Mouse (Mus musculus) CH12.LX (cell line): ENCODE measurements around the gene Tktl1. TPM values are rescaled to one million over a fixed set of nuclear protein-coding genes. Genes with fewer than 3 reads are reported as not detected.
"Not testable (repeated sequence)": the region's sequence is repeated elsewhere in the genome, so short reads cannot be mapped to it uniquely, and the experiment has no call there.

Source experiments
- DNase-seq: peaks from one replicate; pipeline ENCODE4 v3.0.0-alpha.2; 2013; ENCODE audit errors: extremely low read depth
- H3K27ac ChIP-seq: 2 replicates; pipeline ENCODE4 v1.5.1; 2012; ENCODE audit warnings: low read depth, mild to moderate bottlenecking, control low read depth, moderate library complexity; ENCODE audit not compliant: insufficient read depth
- H3K27me3 ChIP-seq: replicated peaks from 2 replicates; pipeline ENCODE3; 2012; ENCODE audit warnings: inconsistent platforms
- H3K36me3 ChIP-seq, 2 experiments: replicated peaks in 1 of 2; 2 replicates each; pipeline versions ENCODE3 to v1.6.1; 2012; ENCODE audit warnings: inconsistent platforms in 1 of 2, low read length in 1 of 2, mild to moderate bottlenecking in 1 of 2, mixed read lengths in 1 of 2, moderate library complexity in 1 of 2; ENCODE audit not compliant: control insufficient read depth in 1 of 2, insufficient read depth in 1 of 2
- H3K4me1 ChIP-seq, 2 experiments: 2 replicates each; pipeline ENCODE4 v1.6.1; 2012; ENCODE audit warnings: inconsistent platforms in 1 of 2, moderate library complexity in 1 of 2; ENCODE audit not compliant: insufficient read depth in 2 of 2, control insufficient read depth in 1 of 2
- H3K4me2 ChIP-seq: 2 replicates; pipeline ENCODE4 v1.6.1; 2012; ENCODE audit warnings: low read depth, mild to moderate bottlenecking, control low read depth; ENCODE audit not compliant: poor library complexity, insufficient read depth, severe bottlenecking
- H3K4me3 ChIP-seq, 3 experiments: fragments of 150-350 bp in 1 of 3; sonication (generic) in 1 of 3; replicated peaks in 1 of 3; 2 replicates each; pipeline versions ENCODE3 to v1.5.1; 2011 to 2012; ENCODE audit warnings: low read depth in 2 of 3, low read length in 2 of 3, mild to moderate bottlenecking in 2 of 3, moderate library complexity in 2 of 3, control low read depth in 1 of 3, improper control_type of control experiment in 1 of 3, inconsistent platforms in 1 of 3, mixed read lengths in 1 of 3; ENCODE audit not compliant: poor library complexity in 1 of 3
- H3K79me2 ChIP-seq: replicated peaks from 2 replicates; pipeline ENCODE4 v1.6.1; 2012; ENCODE audit warnings: mild to moderate bottlenecking, moderate library complexity; ENCODE audit not compliant: control insufficient read depth, poor library complexity, insufficient read depth, severe bottlenecking; ENCODE audit errors: extremely low read depth
- H3K9ac ChIP-seq: 2 replicates; pipeline ENCODE4 v1.6.1; 2012; ENCODE audit warnings: low read depth, mild to moderate bottlenecking, control low read depth, moderate library complexity; ENCODE audit not compliant: insufficient read depth
- H3K9me3 ChIP-seq: replicated peaks from 2 replicates; pipeline ENCODE3; 2012; ENCODE audit warnings: low read length, inconsistent platforms, mixed read lengths
- CHD2 ChIP-seq: IDR thresholded peaks from 2 replicates; pipeline ENCODE4 v1.6.1; 2011; ENCODE audit warnings: low read length, improper control_type of control experiment
- CTCF ChIP-seq, 2 experiments: IDR thresholded peaks in 1 of 2; conservative IDR thresholded peaks in 1 of 2; 2 replicates each; pipeline ENCODE4 v1.5.1; 2011 to 2012; ENCODE audit warnings: low read depth in 2 of 2, low read length in 2 of 2, improper control_type of control experiment in 1 of 2, inconsistent platforms in 1 of 2, mild to moderate bottlenecking in 1 of 2, moderate library complexity in 1 of 2
- KAT2A ChIP-seq: IDR thresholded peaks from 2 replicates; pipeline ENCODE4 v1.6.1; 2012; ENCODE audit warnings: low read length, improper control_type of control experiment, inconsistent platforms; ENCODE audit not compliant: insufficient replicate concordance
- MAZ ChIP-seq: IDR thresholded peaks from 2 replicates; pipeline ENCODE4 v1.6.1; 2012; ENCODE audit warnings: low read depth, mild to moderate bottlenecking, inconsistent platforms, low read length, improper control_type of control experiment, moderate library complexity
- MEF2A ChIP-seq: IDR thresholded peaks from 2 replicates; pipeline ENCODE4 v1.6.1; 2014; ENCODE audit warnings: low read depth, mild to moderate bottlenecking, inconsistent platforms, low read length, improper control_type of control experiment, borderline replicate concordance
- NRF1 ChIP-seq: IDR thresholded peaks from 2 replicates; pipeline ENCODE4 v1.6.1; 2014; ENCODE audit warnings: low read depth, mild to moderate bottlenecking, inconsistent platforms, low read length, improper control_type of control experiment, moderate library complexity
- POLR2AphosphoS2 ChIP-seq: IDR thresholded peaks from 2 replicates; pipeline ENCODE4 v1.6.1; 2011; ENCODE audit warnings: low read depth, low read length, improper control_type of control experiment
- SMC3 ChIP-seq: IDR thresholded peaks from 2 replicates; pipeline ENCODE4 v1.6.1; 2011; ENCODE audit warnings: low read depth, low read length, improper control_type of control experiment
- USF1 ChIP-seq: IDR thresholded peaks from 2 replicates; pipeline ENCODE4 v1.6.1; 2014; ENCODE audit warnings: low read depth, mild to moderate bottlenecking, inconsistent platforms, low read length, improper control_type of control experiment
- USF2 ChIP-seq: conservative IDR thresholded peaks from 2 replicates; pipeline ENCODE4 v1.6.1; 2011; ENCODE audit warnings: low read depth, low read length, improper control_type of control experiment
- dilution Hi-C: fragments of 300-500 bp; cut with MboI; formaldehyde crosslinking; loops from 2 replicates; pipeline ENCODE4 v1.14.3; 2020; ENCODE audit warnings: low sequenced_read_pairs; ENCODE audit not compliant: extremely low pct_unique_long_range_greater_than_20kb, extremely low pct_ligation_motif_present
- in situ Hi-C: fragments of 300-500 bp; cut with MboI; formaldehyde crosslinking; loops from 3 replicates; pipeline ENCODE4 v1.14.3; 2019; ENCODE audit warnings: low sequenced_read_pairs, low pct_ligation_motif_present, low pct_unique_long_range_greater_than_20kb, mixed read lengths
- polyA plus RNA-seq: library from polyadenylated mRNA; unstranded; fragments of >175 nt; gene quantifications from 2 replicates; pipeline ENCODE4 v1.2.1, GENCODE M21; 2012; ENCODE audit warnings: low read depth; ENCODE audit not compliant: insufficient read length
- total RNA-seq, 2 experiments: library from RNA; depleted of rRNA; stranded (reverse); fragments of 300-350 nt in 1 of 2; fragments of >200 nt in 1 of 2; gene quantifications; 2 replicates each; pipeline ENCODE4 v1.2.3; 2012 to 2014

Tktl1 gene
- total and polyA plus RNA-seq, 3 experiments, result not detected

- H3K4me3 ChIP-seq, result no peak overlapping the region
- H3K9ac ChIP-seq, result no peak overlapping the region
- H3K4me2 ChIP-seq, result no peak overlapping the region
- no peaks in the 10 kb centered on the region for H3K9me3 ChIP-seq
- peaks cover 9 to 26% of the 10 kb centered on the region in 2 experiments for H3K36me3 ChIP-seq
- no peaks in the 10 kb centered on the region for H3K79me2 ChIP-seq
- TF ChIP-seq POLR2AphosphoS2 (no peak), MAZ (no peak), USF2 (no peak), CHD2 (no peak), KAT2A (no peak), USF1 (no peak), CTCF (conservative IDR thresholded peaks at IDR 0.05 in 1 of 2, IDR thresholded peaks at IDR 0.05 in 1 of 2; ENCODE audit: low read depth in 2 of 2, low read length in 2 of 2) (no peak), MEF2A (no peak), NRF1 (no peak)
- H3K27ac ChIP-seq, result no peak overlapping the region
- in situ Hi-C loops, result no loop called here
- peaks cover 0 to 7% of the 10 kb centered on the region in 2 experiments; a peak in 1 of 4 replicates for H3K4me1 ChIP-seq
- no peak for DNase-seq
- no peaks in the 10 kb centered on the region for H3K27me3 ChIP-seq
- dilution Hi-C loops, result no loop called here
Observed at GRCm38 (mm10) chrX:74219449-74219848, 42.4 kb downstream of the Tktl1 start.

DNA sequence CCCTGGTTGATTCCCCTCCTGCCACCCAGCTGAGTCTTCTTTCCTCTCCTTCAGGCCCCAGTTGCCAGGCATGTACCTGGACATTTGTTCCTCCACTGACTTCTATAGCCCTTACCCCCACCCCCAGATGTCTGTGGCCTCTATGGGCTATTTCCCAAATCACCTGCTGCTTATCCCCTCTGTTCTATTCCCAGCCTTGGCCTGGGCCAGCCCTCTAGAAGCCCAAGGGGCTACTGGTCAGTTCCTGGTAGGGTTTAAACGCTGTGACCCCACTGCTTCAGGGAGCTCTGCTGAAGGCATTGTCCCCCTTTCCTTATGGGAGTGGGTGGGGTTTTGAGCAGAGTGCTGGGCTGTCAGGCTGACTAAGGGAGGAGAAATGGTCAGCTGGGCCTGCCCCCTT lies 43.0 kb downstream of the Tktl1 start:
- H3K79me2 ChIP-seq, in situ Hi-C loops, H3K4me3 ChIP-seq, H3K9me3 ChIP-seq, dilution Hi-C loops, H3K27me3 ChIP-seq, DNase-seq, H3K9ac ChIP-seq, H3K4me2 ChIP-seq, H3K4me1 ChIP-seq, H3K27ac ChIP-seq: not testable (repeated sequence)
- peaks cover 15 to 32% of the 10 kb centered on the region in 2 experiments for H3K36me3 ChIP-seq

- peaks cover 84 to 100% of the 10 kb centered on the region in 2 experiments for H3K36me3 ChIP-seq
- no peaks in the 10 kb centered on the region for H3K79me2 ChIP-seq
- no peak for DNase-seq
- in situ Hi-C loops, result no loop called here
- no peak overlapping the region for H3K4me3 ChIP-seq
- H3K9me3 ChIP-seq, result no peaks in the 10 kb centered on the region
- no peak overlapping the region for H3K4me2 ChIP-seq
- H3K27me3 ChIP-seq, result no peaks in the 10 kb centered on the region
- TF ChIP-seq NRF1, result no peak
- no peak for TF ChIP-seq MEF2A
- TF ChIP-seq MAZ, result no peak
- TF ChIP-seq SMC3, result no peak
- H3K27ac ChIP-seq, result no peak overlapping the region
- no peaks in the 10 kb centered on the region for H3K4me1 ChIP-seq
- no peak overlapping the region for H3K9ac ChIP-seq
- dilution Hi-C loops, result no loop called here
Observed at GRCm38 (mm10) chrX:74230038-74230437, 53.0 kb downstream of the Tktl1 start.
